Mouse (Mus musculus) kidney, adult 2 months (tissue): ENCODE measurements around the gene Mars.

Experiments used
- CTCF ChIP-seq: fragments of 200-500 bp; conservative IDR thresholded peaks from 2 replicates; pipeline ENCODE4 v1.5.1; 2011; ENCODE audit warnings: low read depth, mild to moderate bottlenecking, control low read depth, low read length, moderate library complexity, mixed read lengths; ENCODE audit not compliant: insufficient read depth, insufficient read length
- POLR2A ChIP-seq: fragments of 200-500 bp; IDR thresholded peaks from one replicate; pipeline ENCODE4 v1.6.1; 2011; ENCODE audit warnings: low read depth, low read length, control low read depth

DNA sequence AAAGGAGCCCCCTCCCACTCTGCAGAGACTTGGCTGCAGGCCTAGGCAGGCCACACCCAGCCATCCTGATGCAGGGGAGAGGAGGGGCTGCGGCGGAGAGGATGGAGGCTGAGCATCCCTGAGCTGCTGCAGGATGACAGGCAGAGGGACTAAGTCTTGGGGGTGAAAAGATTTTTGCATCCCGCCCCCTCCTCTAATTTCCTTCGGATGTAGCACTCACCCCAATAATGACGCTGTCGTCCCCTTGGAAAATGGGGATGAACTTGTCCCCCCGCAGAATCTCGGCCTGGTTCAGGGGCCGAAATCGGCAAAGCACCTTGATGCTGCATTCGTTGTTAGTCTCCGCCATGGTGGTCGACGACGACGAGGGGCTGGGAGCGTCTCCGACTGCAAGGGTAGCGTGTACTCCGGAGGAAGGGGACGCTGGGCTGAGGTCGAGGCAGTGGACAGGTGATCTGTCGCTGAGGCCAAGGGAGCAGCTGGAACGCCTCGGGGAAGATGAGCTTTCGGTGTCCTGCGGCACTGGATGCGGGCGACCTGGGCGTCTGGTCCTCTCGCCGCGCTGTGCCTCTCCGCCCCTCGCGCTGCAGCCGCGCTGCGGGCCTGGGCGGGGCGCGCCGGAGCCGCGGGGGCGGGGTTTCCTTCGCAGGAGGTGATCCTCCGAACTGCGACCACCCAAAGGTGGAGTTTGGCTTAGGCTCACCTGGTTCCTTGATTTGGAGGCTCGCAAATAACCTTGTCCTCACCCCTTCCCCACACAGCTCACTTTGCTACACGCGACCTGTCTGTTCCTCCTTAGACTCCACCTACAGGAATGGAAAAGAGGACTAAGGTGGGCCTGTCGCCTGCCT lies 48.8 kb downstream of the Mars start, which contains the start of gene Kif5a:
- TF ChIP-seq CTCF (no peak), POLR2A (no peak)
